Mouse (Mus musculus) G1E (cell line): ENCODE measurements at regions not wholly inside any gene's neighbourhood (a gene's known extent, or its start where the extent isn't known, plus 50 kb on each side); places are given as distances from the start of the nearest gene placed in this dataset.

Experiments used
- ATAC-seq: 2 replicates; pipeline ENCODE4 v1.8.0; 2016; ENCODE audit warnings: mild to moderate bottlenecking; ENCODE audit not compliant: insufficient number of reproducible peaks, poor library complexity, low FRiP score, severe bottlenecking; ENCODE audit errors: extremely low read depth
- DNase-seq: peaks from one replicate; pipeline ENCODE4 v3.0.0; 2012; ENCODE audit warnings: low spot score
- H3K27me3 ChIP-seq: 2 replicates; pipeline ENCODE4 v1.6.1; 2012; ENCODE audit warnings: mild to moderate bottlenecking, low read length, inconsistent platforms; ENCODE audit not compliant: insufficient read depth
- H3K36me3 ChIP-seq: replicated peaks from 2 replicates; pipeline ENCODE3; 2012; ENCODE audit warnings: mild to moderate bottlenecking, inconsistent platforms
- H3K4me1 ChIP-seq: 2 replicates; pipeline ENCODE4 v1.6.1; 2012; ENCODE audit warnings: low read depth, low read length, inconsistent platforms, mixed read lengths; ENCODE audit not compliant: insufficient read depth
- H3K4me3 ChIP-seq: 2 replicates; pipeline ENCODE4 v1.5.1; 2012; ENCODE audit warnings: low read depth, mild to moderate bottlenecking, inconsistent platforms, low read length, moderate library complexity, mixed read lengths
- H3K9me3 ChIP-seq: replicated peaks from 2 replicates; pipeline ENCODE4 v1.6.1; 2012; ENCODE audit warnings: inconsistent platforms
- CTCF ChIP-seq: IDR thresholded peaks from 2 replicates; pipeline ENCODE4 v1.5.1; 2012; ENCODE audit warnings: low read depth, low read length, inconsistent platforms, mixed read lengths
- GATA1 ChIP-seq: IDR thresholded peaks from 2 replicates; pipeline ENCODE4 v1.6.1; 2012; ENCODE audit warnings: borderline replicate concordance, low read length, inconsistent platforms, mixed read lengths
- GATA2 ChIP-seq: IDR thresholded peaks from 2 replicates; pipeline ENCODE4 v1.6.1; 2012; ENCODE audit warnings: low read depth, low read length, inconsistent platforms, borderline replicate concordance
- POLR2AphosphoS5 ChIP-seq: IDR thresholded peaks from 2 replicates; pipeline ENCODE4 v1.6.1; 2012; ENCODE audit warnings: low read depth, low read length, inconsistent platforms; ENCODE audit not compliant: insufficient replicate concordance
- TAL1 ChIP-seq: conservative IDR thresholded peaks from 2 replicates; pipeline ENCODE4 v1.6.1; 2012; ENCODE audit warnings: low read depth, low read length, inconsistent platforms, mixed read lengths

DNA sequence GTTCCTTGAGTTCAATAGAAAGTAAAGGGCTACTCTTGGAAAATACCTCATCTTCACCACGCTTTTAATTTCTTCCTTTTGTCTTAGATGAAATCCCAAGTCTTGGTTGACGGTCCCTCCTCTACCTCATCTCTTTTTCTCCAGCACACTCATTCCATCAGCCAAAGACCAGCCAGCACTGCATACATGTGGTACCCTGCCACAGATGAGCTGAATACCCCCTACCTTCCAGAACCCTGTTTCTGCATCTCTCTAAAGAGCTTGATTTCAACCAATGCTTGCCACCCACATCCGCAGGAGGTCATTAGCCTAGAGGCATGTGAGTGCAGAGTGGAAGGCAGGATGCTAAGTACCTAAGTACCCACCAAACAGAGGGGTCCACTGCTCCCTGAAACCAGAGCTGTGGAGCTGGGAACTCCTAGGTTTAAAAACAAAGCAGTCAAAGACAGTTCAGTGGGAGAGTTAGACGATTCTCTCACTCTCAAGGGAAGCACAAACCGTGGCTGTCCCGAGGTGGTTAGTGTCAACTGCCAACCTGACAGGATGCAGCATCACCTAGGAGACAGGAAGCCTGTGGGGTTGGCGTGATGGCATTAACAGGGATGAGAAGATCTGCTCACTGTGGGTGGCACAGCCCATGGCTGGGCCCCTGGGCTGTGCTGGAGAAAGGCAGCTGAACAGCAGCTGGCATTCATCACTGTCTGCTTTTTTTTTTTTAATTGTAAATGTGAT is 289.4 kb downstream of the Sox4 start:
- TF ChIP-seq CTCF (no peak), TAL1 (no peak), GATA1 (no peak), POLR2AphosphoS5 (no peak), GATA2 (no peak)
- H3K36me3 ChIP-seq: no peaks in the 10 kb centered on the region
- ATAC-seq (no peak), DNase-seq (no peak)
- H3K27me3 ChIP-seq: peaks cover 7% of the 10 kb centered on the region; the same call in 1 of the 2 replicates
- no peaks in the 10 kb centered on the region for H3K9me3 ChIP-seq
- H3K4me1 ChIP-seq: no peaks in the 10 kb centered on the region
- H3K4me3 ChIP-seq: no peak overlapping the region

DNA sequence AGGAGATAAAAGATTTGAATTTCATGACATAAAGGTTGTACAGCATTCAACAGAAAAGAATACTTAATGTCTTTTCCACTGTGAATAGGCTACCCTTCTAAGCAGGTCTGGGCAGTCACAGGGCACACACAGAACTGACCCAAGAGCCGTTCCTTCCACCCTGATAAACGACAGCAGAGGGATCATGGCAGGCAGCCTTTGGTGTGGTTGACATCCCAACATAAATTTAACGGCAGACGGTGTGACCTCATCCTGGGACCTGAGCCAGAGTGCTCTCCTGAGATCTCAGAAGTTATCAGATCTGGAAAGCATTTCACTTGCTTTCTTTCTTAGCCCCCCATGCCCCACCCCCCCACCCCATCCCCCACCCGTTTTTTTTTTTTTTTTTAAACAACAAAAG is 290.1 kb downstream of the Sox4 start:
- TF ChIP-seq GATA2 (no peak), CTCF (no peak), TAL1 (no peak), POLR2AphosphoS5 (no peak), GATA1 (no peak)
- DNase-seq (no peak), ATAC-seq (no peak)
- H3K4me1 ChIP-seq: no peaks in the 10 kb centered on the region
- H3K4me3 ChIP-seq: no peak overlapping the region
- H3K9me3 ChIP-seq: no peaks in the 10 kb centered on the region
- no peaks in the 10 kb centered on the region for H3K36me3 ChIP-seq
- peaks cover 7% of the 10 kb centered on the region; the same call in 1 of the 2 replicates for H3K27me3 ChIP-seq

DNA sequence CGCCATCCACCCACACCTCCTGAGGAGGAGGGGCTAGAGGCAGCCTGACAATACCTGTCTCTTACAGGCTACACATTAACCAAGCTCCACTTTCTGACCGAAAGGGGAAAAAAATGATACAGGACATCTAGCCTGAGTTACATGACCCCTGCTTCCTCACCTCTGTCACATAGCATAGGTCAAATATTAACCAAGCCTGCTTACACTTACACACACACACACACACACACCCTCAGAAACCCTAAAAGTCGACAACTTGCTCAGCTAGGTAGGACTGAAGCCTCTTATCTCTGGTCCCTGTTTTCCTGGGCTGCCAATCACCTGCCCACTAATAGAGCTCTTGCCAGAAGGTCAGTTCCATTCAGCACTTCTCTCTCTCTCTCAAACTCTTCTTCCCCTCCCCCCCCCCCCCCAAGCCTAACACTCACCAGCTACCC is 291.2 kb downstream of the Sox4 start:
- H3K9me3 ChIP-seq: no peaks in the 10 kb centered on the region
- ATAC-seq (no peak), DNase-seq (no peak)
- TF ChIP-seq POLR2AphosphoS5: no peak
- no peak for TF ChIP-seq CTCF
- no peak for TF ChIP-seq GATA1
- no peak for TF ChIP-seq TAL1
- no peak for TF ChIP-seq GATA2
- no peak overlapping the region for H3K4me3 ChIP-seq
- H3K27me3 ChIP-seq: peaks cover 7% of the 10 kb centered on the region; the same call in 1 of the 2 replicates
- H3K36me3 ChIP-seq: no peaks in the 10 kb centered on the region
- no peaks in the 10 kb centered on the region for H3K4me1 ChIP-seq

DNA sequence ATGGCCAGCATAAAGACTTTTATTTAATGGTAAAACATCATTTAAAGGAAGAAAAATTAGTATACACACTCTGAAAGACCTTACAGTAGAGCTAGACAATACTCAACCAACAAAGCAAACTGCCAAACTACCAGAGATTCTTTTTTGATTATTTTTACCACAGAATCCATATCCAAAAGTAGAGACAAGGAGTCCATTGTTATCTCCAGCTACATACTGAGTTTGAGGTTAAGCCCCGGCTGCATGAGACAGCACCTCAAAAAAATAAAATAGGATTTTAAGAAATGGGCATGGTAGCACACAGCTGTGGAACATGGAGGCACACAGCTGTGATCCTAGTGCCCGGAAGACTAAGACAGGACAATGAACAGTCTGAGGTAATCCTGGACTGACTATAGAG is 293.4 kb downstream of the Sox4 start:
- H3K4me3 ChIP-seq: no peak overlapping the region
- no peaks in the 10 kb centered on the region for H3K36me3 ChIP-seq
- H3K4me1 ChIP-seq: no peaks in the 10 kb centered on the region
- H3K9me3 ChIP-seq: no peaks in the 10 kb centered on the region
- ATAC-seq (no peak), DNase-seq (no peak)
- TF ChIP-seq CTCF (no peak), TAL1 (no peak), GATA1 (no peak), POLR2AphosphoS5 (no peak), GATA2 (no peak)
- peaks cover 7% of the 10 kb centered on the region; the same call in 1 of the 2 replicates for H3K27me3 ChIP-seq

DNA sequence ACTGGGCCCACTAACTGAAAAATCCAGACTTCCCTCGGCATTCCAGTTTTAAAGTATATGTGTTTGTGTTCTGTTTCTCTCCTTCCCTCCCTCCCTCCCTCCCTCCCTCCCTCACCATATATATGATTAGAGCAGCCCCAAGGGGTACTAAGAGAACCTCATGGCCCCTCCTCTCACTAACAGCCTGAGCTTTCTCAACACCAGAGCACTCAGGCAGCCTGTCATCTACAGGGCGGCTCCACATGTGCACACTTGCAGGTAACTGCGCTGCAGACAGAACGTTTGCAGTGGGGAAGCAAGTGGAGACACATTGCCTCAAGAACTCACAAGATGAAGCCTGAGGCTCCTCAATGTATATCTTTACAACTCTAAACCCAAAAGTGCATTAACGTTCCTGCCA is 294.9 kb downstream of the Sox4 start:
- Histone ChIP-seq H3K36me3 (no peaks in the 10 kb centered on the region), H3K27me3 (no peaks in the 10 kb centered on the region), H3K9me3 (no peaks in the 10 kb centered on the region), H3K4me3 (no peak overlapping the region), H3K4me1 (no peaks in the 10 kb centered on the region)
- TF ChIP-seq POLR2AphosphoS5: no peak
- TF ChIP-seq GATA1: no peak
- TF ChIP-seq GATA2: no peak
- TF ChIP-seq CTCF: no peak
- no peak for TF ChIP-seq TAL1
- DNase-seq (no peak), ATAC-seq (no peak)

DNA sequence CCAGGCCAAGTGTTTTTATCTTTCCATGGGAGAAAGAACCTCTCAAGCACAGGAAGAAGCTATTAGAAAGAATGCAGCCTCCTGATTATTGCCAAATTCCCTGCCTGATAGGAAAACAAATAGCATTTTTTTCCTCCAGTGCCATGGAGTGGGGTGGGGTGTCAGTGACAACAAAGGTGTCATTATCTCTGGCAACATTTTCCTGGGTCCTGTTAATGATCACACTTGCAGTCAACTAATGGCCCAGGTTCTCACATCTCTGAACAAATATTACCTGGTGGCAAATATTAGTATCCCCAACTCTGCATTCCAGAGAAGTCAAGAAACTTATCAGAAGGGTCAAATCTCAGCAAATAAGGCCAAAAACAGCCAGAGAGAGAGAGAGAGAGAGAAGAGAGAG is 298.6 kb downstream of the Sox4 start:
- TF ChIP-seq GATA1 (no peak), CTCF (no peak), POLR2AphosphoS5 (no peak), GATA2 (no peak), TAL1 (no peak)
- ATAC-seq: no peak

DNA sequence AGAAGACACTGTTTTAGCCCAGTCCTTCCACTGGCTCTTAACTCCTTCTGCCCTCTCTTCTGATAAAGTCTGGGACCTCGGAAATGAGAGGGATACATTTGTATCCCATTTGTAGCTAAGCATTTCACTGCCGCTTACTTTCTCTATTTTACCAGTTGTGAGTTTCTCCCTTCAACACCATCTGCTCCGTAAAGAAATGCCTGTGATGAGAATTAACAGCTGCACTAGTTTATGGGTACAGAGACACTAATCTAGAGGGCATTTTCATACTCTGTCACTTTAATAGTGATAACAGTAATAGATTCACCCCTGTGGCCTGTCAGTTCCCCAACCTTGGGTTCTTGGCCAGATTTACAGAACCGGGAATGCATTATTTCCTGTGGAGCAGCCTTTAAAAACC is 300.2 kb downstream of the Sox4 start:
- H3K9me3 ChIP-seq: no peaks in the 10 kb centered on the region
- H3K4me1 ChIP-seq: no peaks in the 10 kb centered on the region
- no peak for TF ChIP-seq GATA2
- no peak for TF ChIP-seq GATA1
- TF ChIP-seq TAL1: no peak
- no peak for TF ChIP-seq CTCF
- TF ChIP-seq POLR2AphosphoS5: no peak
- H3K36me3 ChIP-seq: no peaks in the 10 kb centered on the region
- no peaks in the 10 kb centered on the region for H3K27me3 ChIP-seq
- ATAC-seq: no peak
- no peak overlapping the region for H3K4me3 ChIP-seq
- no peak for DNase-seq

More for the DNA sequence above, 298.6 kb downstream of the Sox4 start:
- Histone ChIP-seq H3K27me3 (no peaks in the 10 kb centered on the region), H3K9me3 (no peaks in the 10 kb centered on the region), H3K4me1 (no peaks in the 10 kb centered on the region), H3K4me3 (no peak overlapping the region), H3K36me3 (no peaks in the 10 kb centered on the region)
- no peak for DNase-seq
